Mouse (Mus musculus) liver, embryonic 11.5 days (tissue): ENCODE measurements around the gene Tspan10. TPM values are rescaled to one million over a fixed set of nuclear protein-coding genes. Genes with fewer than 3 reads are reported as not detected.

Source experiments
- ATAC-seq: fragments of 200-750 bp; cut with Nextera tagmentation; replicated peaks from 2 replicates; pipeline ENCODE4 v1.8.0; 2017; ENCODE audit warnings: moderate number of reproducible peaks, mild to moderate bottlenecking, moderate TSS enrichment, moderate library complexity; ENCODE audit not compliant: low FRiP score
- DNase-seq: peaks from one replicate; pipeline ENCODE4 v3.0.0-alpha.2; 2017; ENCODE audit warnings: low spot score
- H3K27ac ChIP-seq: fragments of 300-500 bp; sonication (generic); 2 replicates; pipeline ENCODE4 v1.5.1; 2014; ENCODE audit warnings: mild to moderate bottlenecking, low read depth, low read length, control low read depth
- H3K27me3 ChIP-seq: fragments of 300-500 bp; sonication (generic); replicated peaks from 2 replicates; pipeline ENCODE4 v1.6.1; 2014; ENCODE audit warnings: low read length, mixed read lengths; ENCODE audit not compliant: control insufficient read depth, insufficient read depth
- H3K36me3 ChIP-seq: fragments of 300-500 bp; sonication (generic); 2 replicates; pipeline ENCODE4 v1.6.1; 2014; ENCODE audit warnings: mild to moderate bottlenecking, low read length, moderate library complexity, mixed read lengths; ENCODE audit not compliant: control insufficient read depth, insufficient read depth
- H3K4me1 ChIP-seq: fragments of 300-500 bp; sonication (generic); replicated peaks from 2 replicates; pipeline ENCODE4 v1.6.1; 2014; ENCODE audit warnings: low read length, mixed read lengths; ENCODE audit not compliant: control insufficient read depth, insufficient read depth
- H3K4me2 ChIP-seq: fragments of 300-500 bp; sonication (generic); 2 replicates; pipeline ENCODE4 v1.6.1; 2014; ENCODE audit warnings: mild to moderate bottlenecking, control low read depth, moderate library complexity
- H3K4me3 ChIP-seq: fragments of 300-500 bp; sonication (generic); 2 replicates; pipeline ENCODE4 v1.5.1; 2014; ENCODE audit warnings: low read depth, low read length, control low read depth
- H3K9ac ChIP-seq: fragments of 300-500 bp; sonication (generic); 2 replicates; pipeline ENCODE4 v1.6.1; 2014; ENCODE audit warnings: low read depth, low read length, control low read depth
- H3K9me3 ChIP-seq: fragments of 300-500 bp; sonication (generic); 2 replicates; pipeline ENCODE4 v1.6.1; 2016; ENCODE audit warnings: low read length, inconsistent platforms, mixed read lengths; ENCODE audit not compliant: control insufficient read depth
- WGBS: fragments of 180-500 bp; shearing (Covaris S2); extraction: QIAGEN DNeasy Blood & Tissue Kit; methylation state at CpG from one replicate; pipeline ENCODE4 v1.1.7; 2014; 5-methylcytosine and 5-hydroxymethylcytosine counted together
- polyA plus RNA-seq: library from polyadenylated mRNA; unstranded; fragments of >200 nt; fragmentation: Nextera tagmentation; extraction: Ambion mirVana; gene quantifications from 2 replicates; pipeline ENCODE4 v1.2.1, GENCODE M21; 2014

Tspan10 gene
- polyA plus RNA-seq, 1 experiment from 2014 or later, result 0.10 TPM

GRCm38 (mm10) chr11:120492878-120493203 lies 50.4 kb downstream of the Tspan10 start:
- peaks cover 33% of the 10 kb centered on the region for H3K4me1 ChIP-seq
- DNase-seq (no peak), ATAC-seq (no peak)
- peaks cover 33% of the 10 kb centered on the region for H3K36me3 ChIP-seq
- peak overlapping the region; percentile 75 for H3K27ac ChIP-seq
- H3K4me2 ChIP-seq, result peak overlapping the region; percentile 94
- no peaks in the 10 kb centered on the region for H3K27me3 ChIP-seq
- peak overlapping the region; percentile 92 for H3K4me3 ChIP-seq
- WGBS, result 34% methylated on average over 3 of the region's 3 CpGs
- H3K9ac ChIP-seq, result peak overlapping the region; percentile 95
- no peaks in the 10 kb centered on the region for H3K9me3 ChIP-seq

GRCm38 (mm10) chr11:120493351-120493750 lies 50.9 kb downstream of the Tspan10 start:
- H3K4me2 ChIP-seq, result peak overlapping the region; percentile 94
- H3K4me3 ChIP-seq, result peak overlapping the region; percentile 92
- H3K27me3 ChIP-seq, result no peaks in the 10 kb centered on the region
- ATAC-seq, result no peak
- peak overlapping the region; percentile 95 for H3K9ac ChIP-seq
- H3K4me1 ChIP-seq, result peaks cover 33% of the 10 kb centered on the region
- DNase-seq, result no peak
- H3K36me3 ChIP-seq, result peaks cover 33% of the 10 kb centered on the region
- H3K27ac ChIP-seq, result no peak overlapping the region
- WGBS, result 69% methylated on average over 3 of the region's 3 CpGs
- H3K9me3 ChIP-seq, result no peaks in the 10 kb centered on the region

DNA sequence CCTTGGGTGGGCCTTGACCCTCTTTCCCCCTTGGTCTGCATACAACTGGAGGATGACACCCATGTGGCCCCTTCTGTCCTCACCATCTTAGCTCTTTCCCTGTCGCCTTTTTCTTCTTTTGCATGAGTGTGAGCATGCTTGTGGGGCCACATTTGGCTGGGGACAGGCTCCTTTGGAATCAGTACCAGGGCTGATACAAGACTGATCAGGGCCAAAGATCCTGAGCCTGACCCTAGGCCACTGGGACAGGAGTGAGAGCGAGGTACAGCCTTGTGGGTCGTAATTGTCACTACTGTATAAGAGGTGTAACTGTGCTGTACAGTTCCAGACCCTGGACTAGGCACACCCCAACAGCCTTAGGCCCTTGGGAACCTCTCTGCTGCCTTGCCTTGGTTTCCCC lies 51.5 kb downstream of the Tspan10 start:
- H3K4me1 ChIP-seq, result peaks cover 33% of the 10 kb centered on the region

More for the DNA sequence above, 51.5 kb downstream of the Tspan10 start:
- no peak overlapping the region for H3K4me2 ChIP-seq
- peaks cover 35% of the 10 kb centered on the region for H3K36me3 ChIP-seq
- DNase-seq (no peak), ATAC-seq (no peak)
- no peak overlapping the region for H3K9ac ChIP-seq
- WGBS, result 78% methylated on average over 3 of the region's 3 CpGs
- no peak overlapping the region for H3K27ac ChIP-seq
- H3K9me3 ChIP-seq, result no peaks in the 10 kb centered on the region
- no peaks in the 10 kb centered on the region for H3K27me3 ChIP-seq
- no peak overlapping the region for H3K4me3 ChIP-seq

Other genes with a start within 250 kb of the Tspan10 start
- 6.7 and 8.8 TPM in 2 replicates for gene Bahcc1, start 209.7 kb upstream of the Tspan10 start, polyA plus RNA-seq
- gene Actg1, start 94.1 kb upstream of the Tspan10 start, polyA plus RNA-seq, result 1,592 and 1,704 TPM in 2 replicates
- gene Fscn2, start 81.1 kb upstream of the Tspan10 start, polyA plus RNA-seq, result 0.29 TPM in 1 of 2 replicates, not detected in the other
- 22.8 and 23.2 TPM in 2 replicates for gene Faap100, start 63.9 kb upstream of the Tspan10 start, polyA plus RNA-seq
- gene Nploc4, start 4.9 kb upstream of the Tspan10 start, polyA plus RNA-seq, result 44.5 and 47.2 TPM in 2 replicates
- gene Pde6g, start 10.9 kb downstream of the Tspan10 start, polyA plus RNA-seq, result 0.18 and 0.51 TPM in 2 replicates
- 12.7 and 16.8 TPM in 2 replicates for gene Oxld1, start 15.4 kb downstream of the Tspan10 start, polyA plus RNA-seq
- 51.5 and 52.0 TPM in 2 replicates for gene Ccdc137, start 15.5 kb downstream of the Tspan10 start, polyA plus RNA-seq
- gene Arl16, start 25.0 kb downstream of the Tspan10 start, polyA plus RNA-seq, result 39.1 and 40.2 TPM in 2 replicates
- 252 and 266 TPM in 2 replicates for gene Mrpl12, start 42.0 kb downstream of the Tspan10 start, polyA plus RNA-seq
- 65.5 and 70.6 TPM in 2 replicates for gene Slc25a10, start 49.2 kb downstream of the Tspan10 start, polyA plus RNA-seq
- gene Gcgr, start 88.1 kb downstream of the Tspan10 start, polyA plus RNA-seq, result 7.6 and 7.7 TPM in 2 replicates
- 117 and 123 TPM in 2 replicates for gene Mcrip1, start 107.1 kb downstream of the Tspan10 start, polyA plus RNA-seq
- not detected in 2 replicates for gene Ppp1r27, start 108.5 kb downstream of the Tspan10 start, polyA plus RNA-seq
- 648 and 680 TPM in 2 replicates for gene P4hb, start 130.6 kb downstream of the Tspan10 start, polyA plus RNA-seq
- 557 and 561 TPM in 2 replicates for gene Arhgdia, start 139.0 kb downstream of the Tspan10 start, polyA plus RNA-seq
- 601 and 617 TPM in 2 replicates for gene Alyref, start 155.7 kb downstream of the Tspan10 start, polyA plus RNA-seq
- gene Anapc11, start 155.8 kb downstream of the Tspan10 start, polyA plus RNA-seq, result 200 and 208 TPM in 2 replicates
- gene Npb, start 165.8 kb downstream of the Tspan10 start, polyA plus RNA-seq, result 3.6 and 6.3 TPM in 2 replicates
- 165 and 175 TPM in 2 replicates for gene Pcyt2, start 175.3 kb downstream of the Tspan10 start, polyA plus RNA-seq
- 48.6 and 54.8 TPM in 2 replicates for gene Sirt7, start 182.6 kb downstream of the Tspan10 start, polyA plus RNA-seq
- 32.6 and 34.8 TPM in 2 replicates for gene Mafg, start 191.0 kb downstream of the Tspan10 start, polyA plus RNA-seq
- 18.5 and 21.2 TPM in 2 replicates for gene Pycr1, start 201.1 kb downstream of the Tspan10 start, polyA plus RNA-seq
- gene Myadml2, start 205.5 kb downstream of the Tspan10 start, polyA plus RNA-seq, result 0.34 and 0.60 TPM in 2 replicates
- gene Notum, start 218.5 kb downstream of the Tspan10 start, polyA plus RNA-seq, result 0.51 and 0.52 TPM in 2 replicates
- gene Aspscr1, start 230.3 kb downstream of the Tspan10 start, polyA plus RNA-seq, result 83.7 and 97.1 TPM in 2 replicates